Mouse (Mus musculus): ENCODE results near the gene Afm. TPM values are rescaled to one million over a fixed set of nuclear protein-coding genes. Genes with fewer than 3 reads are reported as not detected.
A peak's percentile ranks its signal among the peaks of the same experiment; 100 is the strongest.

Afm gene
- total RNA-seq, 2 experiments from 2014 or later: not detected

DNA sequence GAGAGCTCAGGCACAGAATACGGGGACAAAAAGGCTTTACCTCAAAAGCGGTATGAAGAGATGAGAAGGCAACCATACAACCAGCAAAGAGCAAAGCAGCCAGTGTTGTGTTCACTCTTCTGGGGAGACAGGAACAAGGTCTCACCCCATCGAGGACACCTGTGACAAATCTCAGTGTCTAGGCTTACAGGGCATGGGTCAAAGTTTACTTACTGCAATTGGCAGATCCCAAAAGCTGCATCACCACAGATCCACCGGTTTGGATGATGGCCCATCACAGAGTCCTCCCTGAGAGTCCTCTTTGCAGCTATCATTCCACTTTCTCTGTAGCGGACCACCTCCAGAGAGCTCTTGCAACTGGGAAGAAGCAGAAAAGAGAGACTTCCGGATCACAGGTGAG lies 3.2 kb upstream of the Afm start:
- DNase-seq: no peak
- intact Hi-C loops (cut with DNase I): no loop called here

GRCm38 (mm10) chr5:90551191-90551590 lies 32.5 kb downstream of the Afm start:
- intact Hi-C loops (cut with DNase I): no loop called here
- DNase-seq: no peak

- intact Hi-C loops (cut with DNase I): no loop called here
Measured at GRCm38 (mm10) chr5:90556052-90556451, 37.3 kb downstream of the Afm start.

GRCm38 (mm10) chr5:90560743-90561142 lies 42.0 kb downstream of the Afm start, which contains the start of gene 5830473C10Rik:
Gene 5830473C10Rik (plus strand): TSS chr5:90561107.
- no peak for DNase-seq
- intact Hi-C loops (cut with DNase I): no loop called here

More at GRCm38 (mm10) chr5:90556052-90556451, 37.3 kb downstream of the Afm start:
- DNase-seq: no peak

GRCm38 (mm10) chr5:90561721-90562275 lies 43.1 kb downstream of the Afm start:
- intact Hi-C loops (cut with DNase I): no loop called here
- no peak for DNase-seq

GRCm38 (mm10) chr5:90562880-90563279 lies 44.1 kb downstream of the Afm start:
- DNase-seq: no peak
- intact Hi-C loops (cut with DNase I): no loop called here

DNA sequence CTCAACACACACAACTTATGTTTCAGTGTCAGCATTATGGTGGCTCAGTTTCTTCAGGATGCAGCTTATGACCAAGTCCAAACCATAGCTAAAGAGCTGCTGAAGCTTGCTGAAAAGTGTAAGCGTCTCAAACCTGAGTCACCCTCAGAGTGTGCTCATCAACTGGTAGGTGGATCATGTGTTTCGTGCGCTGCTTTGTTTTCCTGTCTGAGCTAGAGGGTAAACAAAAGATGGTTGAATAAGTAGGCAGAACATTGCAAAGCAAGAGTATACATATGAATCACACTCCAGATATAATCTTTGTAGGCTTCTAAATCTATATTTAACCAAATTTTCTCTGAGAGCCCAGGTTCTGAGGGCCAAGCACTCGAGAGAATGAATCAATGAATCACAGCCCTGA lies 45.4 kb downstream of the Afm start:
- DNase-seq: no peak
- intact Hi-C loops (cut with DNase I): no loop called here

GRCm38 (mm10) chr5:90565205-90565604 lies 46.5 kb downstream of the Afm start:
- intact Hi-C loops (cut with DNase I): no loop called here
- no peak for DNase-seq

- DNase-seq: no peak
- intact Hi-C loops (cut with DNase I): no loop called here
Measured at GRCm38 (mm10) chr5:90567788-90568187, 49.1 kb downstream of the Afm start.

- intact Hi-C loops (cut with DNase I): no loop called here
- no peak for DNase-seq
Measured at GRCm38 (mm10) chr5:90568338-90568737, 49.6 kb downstream of the Afm start.

- peak; percentile 8 for DNase-seq
- intact Hi-C loops (cut with DNase I): no loop called here
Measured at GRCm38 (mm10) chr5:90571216-90571615, 52.5 kb downstream of the Afm start.

- DNase-seq: no peak
- intact Hi-C loops (cut with DNase I): no loop called here
Measured at GRCm38 (mm10) chr5:90577751-90578150, 59.0 kb downstream of the Afm start.

- DNase-seq: no peak
- intact Hi-C loops (cut with DNase I): no loop called here
Measured at GRCm38 (mm10) chr5:90579556-90579955, 60.8 kb downstream of the Afm start.

GRCm38 (mm10) chr5:90582179-90582578 lies 63.4 kb downstream of the Afm start:
- intact Hi-C loops (cut with DNase I): no loop called here
- DNase-seq: no peak

DNA sequence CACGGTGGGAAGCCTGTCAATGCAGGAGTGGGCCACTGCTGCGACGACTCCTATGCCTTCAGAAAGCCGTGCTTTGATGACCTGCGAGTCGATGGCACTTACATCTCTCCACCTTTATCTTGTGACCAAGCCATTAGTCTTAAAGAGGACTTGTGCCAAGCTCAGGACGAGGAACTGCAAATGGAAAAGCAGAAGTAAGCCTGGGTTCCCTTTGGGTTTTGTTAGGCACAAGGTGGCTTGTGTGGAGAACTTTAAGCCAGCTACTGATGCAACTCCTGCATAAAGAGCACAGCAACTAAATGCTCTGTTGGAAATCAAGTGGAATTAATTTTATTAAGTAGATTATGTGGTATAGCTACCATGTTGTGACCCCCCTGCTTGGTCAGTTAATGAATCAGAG lies 66.1 kb downstream of the Afm start:
- intact Hi-C loops (cut with DNase I): loop anchor here (5.0 kb wide), 1 partner anchor 177 kb away; no protein-coding TSS in a partner anchor

DNA sequence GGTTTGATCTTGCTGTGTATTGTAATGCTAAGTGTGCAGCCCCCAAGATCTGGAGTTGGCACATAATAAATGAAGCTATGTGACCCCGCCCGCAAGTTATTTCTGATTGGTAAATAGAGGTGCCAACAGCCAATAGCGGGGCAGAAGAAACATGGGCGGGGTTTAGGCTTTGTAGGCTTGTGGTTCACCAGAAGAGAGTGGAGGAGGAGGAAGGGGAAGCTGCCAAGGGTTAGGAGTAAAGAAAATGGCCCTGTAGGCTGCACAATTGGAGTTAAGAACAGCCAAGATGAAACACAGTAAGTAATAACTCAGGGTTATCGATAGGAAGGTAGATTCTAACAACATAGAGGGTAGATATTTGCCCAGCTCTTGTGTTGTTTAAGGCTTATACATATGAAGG lies 67.8 kb downstream of the Afm start:
- DNase-seq: no peak
- intact Hi-C loops (cut with DNase I): loop anchor here (5.0 kb wide), 1 partner anchor 179 kb away; no protein-coding TSS in a partner anchor

More for the DNA sequence above, 66.1 kb downstream of the Afm start:
- DNase-seq: no peak

GRCm38 (mm10) chr5:90588104-90588503 lies 69.4 kb downstream of the Afm start:
- intact Hi-C loops (cut with DNase I): loop anchor here (5.0 kb wide), 1 partner anchor 181 kb away; no protein-coding TSS in a partner anchor
- DNase-seq: no peak

GRCm38 (mm10) chr5:90588708-90589595 lies 70.2 kb downstream of the Afm start:
- intact Hi-C loops (cut with DNase I): loop anchor here (5.0 kb wide), 1 partner anchor 182 kb away; no protein-coding TSS in a partner anchor
- DNase-seq: peak; percentile 64

GRCm38 (mm10) chr5:90590676-90591075 lies 71.9 kb downstream of the Afm start:
- intact Hi-C loops (cut with DNase I): loop anchor here (10.0 kb wide), 1 partner anchor 314 kb away; the partner anchor contains the start of gene Cxcl2
- DNase-seq: no peak

- no peak for DNase-seq
- intact Hi-C loops (cut with DNase I): loop anchor here (10.0 kb wide), 1 partner anchor 313 kb away; the partner anchor contains the start of gene Cxcl2
Measured at GRCm38 (mm10) chr5:90591936-90592335, 73.2 kb downstream of the Afm start.

DNA sequence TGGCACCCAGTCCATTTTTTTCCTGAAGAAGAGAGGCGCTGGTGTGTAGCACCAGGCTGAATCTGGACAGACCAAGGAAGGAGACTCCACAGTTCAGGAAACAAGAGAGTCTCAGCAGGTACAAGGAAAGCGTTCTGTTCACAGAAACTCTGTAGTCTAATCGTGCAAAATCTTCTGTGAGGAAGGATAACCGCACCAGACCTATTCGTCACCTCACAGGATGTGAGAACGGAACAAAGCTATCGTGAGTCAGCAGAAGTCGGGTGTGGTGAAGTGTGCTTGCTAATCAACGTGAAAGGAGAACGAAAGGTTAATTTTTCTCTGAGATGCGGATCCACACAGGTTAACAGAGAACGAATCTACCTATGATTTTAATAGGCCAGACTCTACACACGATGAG lies 76.2 kb downstream of the Afm start:
- DNase-seq: no peak
- intact Hi-C loops (cut with DNase I): loop anchor here (10.0 kb wide), 1 partner anchor 310 kb away; the partner anchor contains the start of gene Cxcl2

Measured in left cerebral cortex, postnatal 4 days (tissue).